Mouse (Mus musculus) right cerebral cortex, adult 2 months (tissue): ENCODE results near the gene Itgad.

Source experiments
- DNase-seq, 2 experiments: peaks; one replicate each; pipeline ENCODE4 v3.0.0; 2021 to 2022; ENCODE audit warnings: low spot score in 2 of 2

Gene Itgad

GRCm38 (mm10) chr7:128243921-128244320, 89.7 kb downstream of the Itgad start:
- DNase-seq: no peak

GRCm38 (mm10) chr7:128244410-128245025, 90.3 kb downstream of the Itgad start:
- no peak for DNase-seq

GRCm38 (mm10) chr7:128245547-128245946, 91.4 kb downstream of the Itgad start:
- DNase-seq: no peak

GRCm38 (mm10) chr7:128246496-128247391, 92.6 kb downstream of the Itgad start, which contains the start of gene Tgfb1i1:
Gene Tgfb1i1, plus strand, starts transcription at chr7:128246812.
- DNase-seq: peak; percentile 60 to 65

GRCm38 (mm10) chr7:128247443-128247842, 93.3 kb downstream of the Itgad start:
- peak; percentile 91 to 92 for DNase-seq

GRCm38 (mm10) chr7:128248081-128249042, 94.2 kb downstream of the Itgad start:
- DNase-seq: no peak

- no peak for DNase-seq
Measured at GRCm38 (mm10) chr7:128249998-128250397, 95.8 kb downstream of the Itgad start.

- no peak for DNase-seq
Measured at GRCm38 (mm10) chr7:128251946-128252345, 97.8 kb downstream of the Itgad start.

- DNase-seq: peak; percentile 75 to 80
Measured at GRCm38 (mm10) chr7:128252609-128253008, 98.4 kb downstream of the Itgad start.

- no peak for DNase-seq
Measured at GRCm38 (mm10) chr7:128254978-128255377, 100.8 kb downstream of the Itgad start.

GRCm38 (mm10) chr7:128255757-128256156, 101.6 kb downstream of the Itgad start:
- DNase-seq: no peak

GRCm38 (mm10) chr7:128256783-128257334, 102.7 kb downstream of the Itgad start:
- no peak for DNase-seq

- no peak for DNase-seq
Measured at GRCm38 (mm10) chr7:128265411-128265810, 111.2 kb downstream of the Itgad start, which contains the start of gene Slc5a2. Gene Slc5a2, plus strand, starts transcription at chr7:128265657.

- DNase-seq: no peak
Measured at GRCm38 (mm10) chr7:128266056-128266455, 111.9 kb downstream of the Itgad start.

GRCm38 (mm10) chr7:128267391-128267790, 113.2 kb downstream of the Itgad start:
- DNase-seq: no peak

GRCm38 (mm10) chr7:128267813-128268212, 113.6 kb downstream of the Itgad start:
- no peak for DNase-seq

- no peak for DNase-seq
Measured at GRCm38 (mm10) chr7:128270431-128270850, 116.3 kb downstream of the Itgad start.

- no peak for DNase-seq
Measured at GRCm38 (mm10) chr7:128271496-128271895, 117.3 kb downstream of the Itgad start.
